Mouse (Mus musculus) A20 (cell line): ENCODE results near the gene Clptm1.

Experiments used
- DNase-seq: peaks from one replicate; pipeline ENCODE4 v3.0.0-alpha.2; 2011; ENCODE audit warnings: low read depth, low spot score

The Clptm1 gene

GRCm38 (mm10) chr7:19664455-19664954 is 328 bp downstream of the Clptm1 start:
- DNase-seq = no peak

- no peak for DNase-seq
Measured at GRCm38 (mm10) chr7:19663940-19664339, 893 bp downstream of the Clptm1 start.

GRCm38 (mm10) chr7:19652614-19653013 is 12.2 kb downstream of the Clptm1 start:
- no peak for DNase-seq

- DNase-seq = no peak
Measured at GRCm38 (mm10) chr7:19651063-19651786, 13.6 kb downstream of the Clptm1 start.

- no peak for DNase-seq
Measured at GRCm38 (mm10) chr7:19641223-19641622, 23.6 kb downstream of the Clptm1 start.

- no peak for DNase-seq
Measured at GRCm38 (mm10) chr7:19635074-19635827, 29.6 kb downstream of the Clptm1 start.

GRCm38 (mm10) chr7:19634591-19634990 is 30.2 kb downstream of the Clptm1 start:
- DNase-seq = no peak

- no peak for DNase-seq
Measured at GRCm38 (mm10) chr7:19633855-19634254, 31.0 kb downstream of the Clptm1 start.

GRCm38 (mm10) chr7:19633197-19633596 is 31.6 kb downstream of the Clptm1 start:
- DNase-seq = no peak

- DNase-seq = no peak
Measured at GRCm38 (mm10) chr7:19632720-19633119, 32.1 kb downstream of the Clptm1 start.

- DNase-seq = no peak
Measured at GRCm38 (mm10) chr7:19632275-19632674, 32.6 kb downstream of the Clptm1 start.

GRCm38 (mm10) chr7:19629361-19629734 is 35.5 kb downstream of the Clptm1 start, which contains the start of gene Relb:
Relb (minus strand) TSS chr7:19629438.
- DNase-seq = peak; percentile 91

GRCm38 (mm10) chr7:19628536-19629360 is 36.1 kb downstream of the Clptm1 start:
- peak; percentile 100 for DNase-seq

- no peak for DNase-seq
Measured at GRCm38 (mm10) chr7:19628192-19628535, 36.7 kb downstream of the Clptm1 start.

GRCm38 (mm10) chr7:19627721-19628120 is 37.1 kb downstream of the Clptm1 start:
- DNase-seq = no peak

GRCm38 (mm10) chr7:19623433-19623832 is 41.4 kb downstream of the Clptm1 start:
- no peak for DNase-seq

GRCm38 (mm10) chr7:19622241-19622640 is 42.6 kb downstream of the Clptm1 start:
- DNase-seq = no peak

GRCm38 (mm10) chr7:19620811-19621210 is 44.0 kb downstream of the Clptm1 start:
- no peak for DNase-seq

GRCm38 (mm10) chr7:19619004-19619801 is 45.6 kb downstream of the Clptm1 start:
- peak; percentile 75 for DNase-seq

- DNase-seq = peak; percentile 21
Measured at GRCm38 (mm10) chr7:19615036-19615577, 49.7 kb downstream of the Clptm1 start.

- DNase-seq = no peak
Measured at GRCm38 (mm10) chr7:19610969-19611368, 53.9 kb downstream of the Clptm1 start.
